Mouse (Mus musculus) small intestine, adult 2 months (tissue): ENCODE measurements around the gene Brsk2. TPM values are rescaled to one million over a fixed set of nuclear protein-coding genes. Genes with fewer than 3 reads are reported as not detected.

Experiments
- H3K27ac ChIP-seq: fragments of 200-500 bp; 2 replicates; pipeline ENCODE4 v1.5.1; 2012; ENCODE audit warnings: low read depth, low read length, control low read depth, inconsistent platforms; ENCODE audit not compliant: insufficient read depth
- H3K27me3 ChIP-seq: fragments of 200-500 bp; 2 replicates; pipeline ENCODE4 v1.6.1; 2012; ENCODE audit warnings: mild to moderate bottlenecking, moderate library complexity, low read length, inconsistent platforms; ENCODE audit not compliant: control insufficient read depth, insufficient read depth
- H3K36me3 ChIP-seq: fragments of 200-500 bp; 2 replicates; pipeline ENCODE4 v1.6.1; 2012; ENCODE audit warnings: mild to moderate bottlenecking, low read length, control low read depth, inconsistent platforms; ENCODE audit not compliant: control insufficient read depth, insufficient read depth
- H3K4me1 ChIP-seq: fragments of 200-500 bp; 2 replicates; pipeline ENCODE4 v1.6.1; 2012; ENCODE audit warnings: low read length, inconsistent platforms, mixed read lengths; ENCODE audit not compliant: control insufficient read depth, insufficient read depth, insufficient read length
- H3K4me3 ChIP-seq: fragments of 200-500 bp; 2 replicates; pipeline ENCODE4 v1.5.1; 2012; ENCODE audit warnings: low read depth, mild to moderate bottlenecking, control low read depth, inconsistent platforms, low read length, moderate library complexity
- CTCF ChIP-seq: fragments of 200-500 bp; IDR thresholded peaks from 2 replicates; pipeline ENCODE4 v1.5.1; 2012; ENCODE audit warnings: low read depth, mild to moderate bottlenecking, control low read depth, inconsistent platforms, low read length, moderate library complexity, mixed read lengths; ENCODE audit not compliant: insufficient replicate concordance, insufficient read length; ENCODE audit errors: extremely low read depth
- POLR2A ChIP-seq: fragments of 200-500 bp; IDR thresholded peaks from 2 replicates; pipeline ENCODE4 v1.6.1; 2012; ENCODE audit warnings: low read depth, mild to moderate bottlenecking, control low read depth, inconsistent platforms, low read length, moderate library complexity
- polyA plus RNA-seq: library from polyadenylated mRNA; depleted of rRNA; stranded (reverse); fragments of >200 nt; gene quantifications from 2 replicates; pipeline ENCODE4 v1.2.3, GENCODE M21; 2012; rRNA removed

Gene Brsk2
- polyA plus RNA-seq, 1 experiment = 0.51 TPM

- H3K36me3 ChIP-seq = peaks cover 12% of the 10 kb centered on the region
- no peak overlapping the region for H3K4me3 ChIP-seq
- no peak for TF ChIP-seq CTCF
- no peak for TF ChIP-seq POLR2A
Measured at GRCm38 (mm10) chr7:142050536-142050935, 101.0 kb downstream of the Brsk2 start.

More at GRCm38 (mm10) chr7:142050536-142050935, 101.0 kb downstream of the Brsk2 start:
- no peak overlapping the region for H3K27ac ChIP-seq
- H3K4me1 ChIP-seq = peaks cover 8% of the 10 kb centered on the region; the same call in 1 of the 2 replicates
- no peaks in the 10 kb centered on the region for H3K27me3 ChIP-seq

Other genes with a start within 250 kb of the Brsk2 start
- 0.48 and 196 TPM in 2 replicates for gene Muc5ac, start 160.8 kb upstream of the Brsk2 start, polyA plus RNA-seq
- gene Muc5b, start 110.7 kb upstream of the Brsk2 start, polyA plus RNA-seq = 0.70 TPM in 1 of 2 replicates, not detected in the other
- 47.4 and 142 TPM in 2 replicates for gene Tollip, start 31.2 kb upstream of the Brsk2 start, polyA plus RNA-seq
- gene Mob2, start 111.3 kb downstream of the Brsk2 start, polyA plus RNA-seq = 26.1 and 31.8 TPM in 2 replicates
- gene Dusp8, start 146.1 kb downstream of the Brsk2 start, polyA plus RNA-seq = 8.9 and 13.4 TPM in 2 replicates
- not detected in 2 replicates for gene Gm45618, start 171.0 kb downstream of the Brsk2 start, polyA plus RNA-seq
- gene Gm39115, start 186.3 kb downstream of the Brsk2 start, polyA plus RNA-seq = not detected in 2 replicates
- gene Gm45337, start 194.9 kb downstream of the Brsk2 start, polyA plus RNA-seq = not detected in 2 replicates
- not detected in 2 replicates for gene Gm29735, start 207.4 kb downstream of the Brsk2 start, polyA plus RNA-seq
- gene Gm4553, start 216.0 kb downstream of the Brsk2 start, polyA plus RNA-seq = not detected in 2 replicates
- not detected in 2 replicates for gene Krtap5-2, start 226.3 kb downstream of the Brsk2 start, polyA plus RNA-seq
- not detected in 2 replicates for gene Gm10153, start 240.6 kb downstream of the Brsk2 start, polyA plus RNA-seq